Mouse (Mus musculus): ENCODE results near the gene Tnnc2. TPM values are rescaled to one million over a fixed set of nuclear protein-coding genes. Genes with fewer than 3 reads are reported as not detected.

Tnnc2 gene
- polyA plus RNA-seq, 1 experiment from 2014 or later: 6.5 TPM

- ATAC-seq (peak; percentile 16; the same call in 1 of the 2 replicates), DNase-seq (no peak)
- peak overlapping the region; percentile 0; the same call in 1 of the 2 replicates for H3K4me3 ChIP-seq (ENCODE audit: low read depth, low read length)
- TF ChIP-seq EP300 (IDR thresholded peaks at IDR 0.05; ENCODE audit: low read depth): peak; percentile 53
- TF ChIP-seq CTCF (IDR thresholded peaks at IDR 0.05; ENCODE audit: low read depth): no peak
- H3K27me3 ChIP-seq (ENCODE audit: insufficient read depth, low read length): peaks cover 6% of the 10 kb centered on the region; the same call in 1 of the 2 replicates
- H3K4me2 ChIP-seq (ENCODE audit: low read depth, low read length): peak overlapping the region; percentile 94
- H3K27ac ChIP-seq (ENCODE audit: low read depth): peak overlapping the region; percentile 86
- no peaks in the 10 kb centered on the region for H3K9me3 ChIP-seq (ENCODE audit: low read length)
- 47% methylated on average over 5 of the region's 5 CpGs for WGBS (ENCODE audit: insufficient replicate concordance)
- H3K4me1 ChIP-seq (ENCODE audit: insufficient read depth): peaks cover 27% of the 10 kb centered on the region
- peaks cover 24% of the 10 kb centered on the region for H3K36me3 ChIP-seq (replicated peaks; ENCODE audit: insufficient read depth, low read length)
- H3K9ac ChIP-seq (replicated peaks): peak overlapping the region; percentile 3
These were observed 5.8 kb downstream of the Tnnc2 start for GRCm38 (mm10) chr2:164773989-164774364.

GRCm38 (mm10) chr2:164773229-164773988 is 6.4 kb downstream of the Tnnc2 start:
- DNase-seq (no peak), ATAC-seq (no peak)
- H3K9me3 ChIP-seq (ENCODE audit: low read length): no peaks in the 10 kb centered on the region
- H3K27me3 ChIP-seq (ENCODE audit: insufficient read depth, low read length): peaks cover 6% of the 10 kb centered on the region; the same call in 1 of the 2 replicates
- H3K27ac ChIP-seq (ENCODE audit: low read depth): peak overlapping the region; percentile 86
- WGBS (ENCODE audit: insufficient replicate concordance): 68% methylated on average over 14 of the region's 14 CpGs
- peak overlapping the region; percentile 0; the same call in 1 of the 2 replicates for H3K4me3 ChIP-seq (ENCODE audit: low read depth, low read length)
- peaks cover 27% of the 10 kb centered on the region for H3K4me1 ChIP-seq (ENCODE audit: insufficient read depth)
- peak overlapping the region; percentile 3 for H3K9ac ChIP-seq (replicated peaks)
- no peak for TF ChIP-seq EP300 (IDR thresholded peaks at IDR 0.05; ENCODE audit: low read depth)
- TF ChIP-seq CTCF (IDR thresholded peaks at IDR 0.05; ENCODE audit: low read depth): no peak
- H3K36me3 ChIP-seq (replicated peaks; ENCODE audit: insufficient read depth, low read length): peaks cover 24% of the 10 kb centered on the region
- H3K4me2 ChIP-seq (ENCODE audit: low read depth, low read length): peak overlapping the region; percentile 94

GRCm38 (mm10) chr2:164771123-164771522 is 8.6 kb downstream of the Tnnc2 start:
- H3K27ac ChIP-seq (ENCODE audit: low read depth): peak overlapping the region; percentile 80
- TF ChIP-seq EP300 (IDR thresholded peaks at IDR 0.05; ENCODE audit: low read depth) (no peak), CTCF (IDR thresholded peaks at IDR 0.05; ENCODE audit: low read depth) (no peak)
- H3K4me1 ChIP-seq (ENCODE audit: insufficient read depth): peaks cover 27% of the 10 kb centered on the region
- peaks cover 41% of the 10 kb centered on the region for H3K36me3 ChIP-seq (replicated peaks; ENCODE audit: insufficient read depth, low read length)
- DNase-seq (no peak), ATAC-seq (no peak)
- WGBS (ENCODE audit: insufficient replicate concordance): 54% methylated on average over 8 of the region's 8 CpGs
- H3K9ac ChIP-seq (replicated peaks): peak overlapping the region; percentile 95
- H3K9me3 ChIP-seq (ENCODE audit: low read length): no peaks in the 10 kb centered on the region
- H3K27me3 ChIP-seq (ENCODE audit: insufficient read depth, low read length): no peaks in the 10 kb centered on the region
- H3K4me3 ChIP-seq (ENCODE audit: low read depth, low read length): peak overlapping the region; percentile 88
- H3K4me2 ChIP-seq (ENCODE audit: low read depth, low read length): peak overlapping the region; percentile 94

GRCm38 (mm10) chr2:164770279-164770678 is 9.5 kb downstream of the Tnnc2 start:
- Histone ChIP-seq H3K27ac (ENCODE audit: low read depth) (peak overlapping the region; percentile 80), H3K9me3 (ENCODE audit: low read length) (no peaks in the 10 kb centered on the region), H3K27me3 (ENCODE audit: insufficient read depth, low read length) (no peaks in the 10 kb centered on the region), H3K4me3 (ENCODE audit: low read depth, low read length) (peak overlapping the region; percentile 88), H3K4me2 (ENCODE audit: low read depth, low read length) (peak overlapping the region; percentile 94), H3K9ac (replicated peaks) (peak overlapping the region; percentile 95), H3K4me1 (ENCODE audit: insufficient read depth) (peaks cover 27% of the 10 kb centered on the region), H3K36me3 (replicated peaks; ENCODE audit: insufficient read depth, low read length) (peaks cover 50% of the 10 kb centered on the region)
- 2% methylated on average over 15 of the region's 15 CpGs for WGBS (ENCODE audit: insufficient replicate concordance)
- DNase-seq (no peak), ATAC-seq (no peak)
- TF ChIP-seq CTCF (IDR thresholded peaks at IDR 0.05; ENCODE audit: low read depth) (no peak), EP300 (IDR thresholded peaks at IDR 0.05; ENCODE audit: low read depth) (no peak)

- Histone ChIP-seq H3K9ac (replicated peaks) (peak within 1 kb of the TSS; percentile 95), H3K4me1 (ENCODE audit: insufficient read depth) (peaks cover 27% of the 10 kb centered on the region), H3K4me3 (ENCODE audit: low read depth, low read length) (peak within 1 kb of the TSS; percentile 88), H3K27me3 (ENCODE audit: insufficient read depth, low read length) (no peaks in the 10 kb centered on the region), H3K4me2 (ENCODE audit: low read depth, low read length) (peak within 1 kb of the TSS; percentile 94), H3K27ac (ENCODE audit: low read depth) (peak within 1 kb of the TSS; percentile 80), H3K9me3 (ENCODE audit: low read length) (no peaks in the 10 kb centered on the region), H3K36me3 (replicated peaks; ENCODE audit: insufficient read depth, low read length) (peaks cover 55% of the 10 kb centered on the region)
- ATAC-seq (peak; percentile 98), DNase-seq (peak; percentile 98)
- WGBS (ENCODE audit: insufficient replicate concordance): under 1% methylated on average over 51 of the region's 53 CpGs
- TF ChIP-seq CTCF (IDR thresholded peaks at IDR 0.05; ENCODE audit: low read depth) (peak; percentile 46), EP300 (IDR thresholded peaks at IDR 0.05; ENCODE audit: low read depth) (peak; percentile 70; the same call in 1 of the 2 replicates)
These were observed 10.3 kb downstream of the Tnnc2 start, which contains the start of gene Ube2c for GRCm38 (mm10) chr2:164769258-164770037. Ube2c (plus strand) TSS chr2:164769898.
